Mouse (Mus musculus) hindbrain, embryonic 15.5 days (tissue): Measurements from ENCODE around the gene Prkx. TPM values are rescaled to one million over a fixed set of nuclear protein-coding genes. Genes with fewer than 3 reads are reported as not detected.

Experiments
- ATAC-seq: fragments of 200-750 bp; cut with Nextera tagmentation; 2 replicates; pipeline ENCODE4 v1.8.0; 2017; ENCODE audit warnings: low read depth, moderate number of reproducible peaks, moderate TSS enrichment; ENCODE audit not compliant: low FRiP score
- H3K27ac ChIP-seq: fragments of 300-500 bp; sonication (generic); replicated peaks from 2 replicates; pipeline ENCODE4 v1.5.1; 2015; ENCODE audit warnings: mild to moderate bottlenecking, inconsistent platforms
- H3K27me3 ChIP-seq: fragments of 300-500 bp; sonication (generic); 2 replicates; pipeline ENCODE4 v1.6.1; 2015; ENCODE audit warnings: control low read depth, inconsistent platforms
- H3K36me3 ChIP-seq: fragments of 300-500 bp; sonication (generic); 2 replicates; pipeline ENCODE4 v1.6.1; 2015; ENCODE audit warnings: control low read depth, inconsistent platforms
- H3K4me1 ChIP-seq: fragments of 300-500 bp; sonication (generic); replicated peaks from 2 replicates; pipeline ENCODE4 v1.6.1; 2015; ENCODE audit warnings: control low read depth, inconsistent platforms
- H3K4me2 ChIP-seq: fragments of 300-500 bp; sonication (generic); 2 replicates; pipeline ENCODE4 v1.6.1; 2015; ENCODE audit warnings: moderate library complexity, mild to moderate bottlenecking, inconsistent platforms
- H3K4me3 ChIP-seq: fragments of 300-500 bp; sonication (generic); 2 replicates; pipeline ENCODE4 v1.5.1; 2015; ENCODE audit warnings: mild to moderate bottlenecking, inconsistent platforms
- H3K9ac ChIP-seq: fragments of 300-500 bp; sonication (generic); 2 replicates; pipeline ENCODE4 v1.6.1; 2015; ENCODE audit warnings: inconsistent platforms
- H3K9me3 ChIP-seq: fragments of 300-500 bp; sonication (generic); 2 replicates; pipeline ENCODE4 v1.6.1; 2016; ENCODE audit warnings: control low read depth, inconsistent platforms
- WGBS: fragments of 180-500 bp; shearing (Covaris S2); methylation state at CpG from one replicate; pipeline ENCODE4 v1.1.7; 2015; 5-methylcytosine and 5-hydroxymethylcytosine counted together
- polyA plus RNA-seq: library from polyadenylated mRNA; unstranded; fragments of >200 nt; fragmentation: Nextera tagmentation; extraction: Ambion mirVana; gene quantifications from 2 replicates; pipeline ENCODE4 v1.2.1, GENCODE M21; 2015

Prkx gene
- polyA plus RNA-seq, 1 experiment from 2014 or later, result 23.9 TPM

GRCm38 (mm10) chrX:77786354-77786753 is 9.7 kb downstream of the Prkx start:
- H3K27me3 ChIP-seq, result no peaks in the 10 kb centered on the region
- H3K4me3 ChIP-seq, result no peak overlapping the region
- no peaks in the 10 kb centered on the region for H3K9me3 ChIP-seq
- no peak overlapping the region for H3K9ac ChIP-seq
- ATAC-seq, result no peak
- H3K27ac ChIP-seq, result no peak overlapping the region
- H3K4me2 ChIP-seq, result no peak overlapping the region
- no peaks in the 10 kb centered on the region for H3K4me1 ChIP-seq
- H3K36me3 ChIP-seq, result peaks cover 20% of the 10 kb centered on the region

- H3K4me1 ChIP-seq, result no peaks in the 10 kb centered on the region
- H3K9ac ChIP-seq, result no peak overlapping the region
- H3K4me3 ChIP-seq, result no peak overlapping the region
- H3K4me2 ChIP-seq, result no peak overlapping the region
- H3K27ac ChIP-seq, result no peak overlapping the region
- no peak for ATAC-seq
- no peaks in the 10 kb centered on the region for H3K9me3 ChIP-seq
- H3K36me3 ChIP-seq, result peaks cover 12% of the 10 kb centered on the region
- H3K27me3 ChIP-seq, result no peaks in the 10 kb centered on the region
These were observed 18.3 kb downstream of the Prkx start for GRCm38 (mm10) chrX:77777822-77778221.

- Histone ChIP-seq H3K4me2 (no peak overlapping the region), H3K4me3 (no peak overlapping the region), H3K36me3 (peaks cover 13% of the 10 kb centered on the region), H3K27ac (no peak overlapping the region), H3K9me3 (no peaks in the 10 kb centered on the region), H3K4me1 (no peaks in the 10 kb centered on the region), H3K27me3 (no peaks in the 10 kb centered on the region), H3K9ac (no peak overlapping the region)
- 94% methylated on average over 3 of the region's 3 CpGs for WGBS
- no peak for ATAC-seq
These were observed 30.9 kb downstream of the Prkx start for GRCm38 (mm10) chrX:77765153-77765552.

GRCm38 (mm10) chrX:77744260-77744659 is 51.8 kb downstream of the Prkx start:
- no peaks in the 10 kb centered on the region for H3K4me1 ChIP-seq
- 82% methylated on average over 2 of the region's 2 CpGs for WGBS
- H3K27me3 ChIP-seq, result no peaks in the 10 kb centered on the region
- no peak overlapping the region for H3K27ac ChIP-seq
- no peaks in the 10 kb centered on the region for H3K9me3 ChIP-seq
- no peak for ATAC-seq
- no peaks in the 10 kb centered on the region for H3K36me3 ChIP-seq
- H3K4me3 ChIP-seq, result no peak overlapping the region
- H3K9ac ChIP-seq, result no peak overlapping the region
- no peak overlapping the region for H3K4me2 ChIP-seq

- H3K4me1 ChIP-seq, result no peaks in the 10 kb centered on the region
- WGBS, result 32% methylated on average over 1 of the region's 1 CpGs
- no peaks in the 10 kb centered on the region for H3K36me3 ChIP-seq
- no peak for ATAC-seq
- no peaks in the 10 kb centered on the region for H3K9me3 ChIP-seq
- H3K27me3 ChIP-seq, result no peaks in the 10 kb centered on the region
- H3K4me2 ChIP-seq, result no peak overlapping the region
- no peak overlapping the region for H3K27ac ChIP-seq
- no peak overlapping the region for H3K4me3 ChIP-seq
- no peak overlapping the region for H3K9ac ChIP-seq
These were observed 54.7 kb downstream of the Prkx start for GRCm38 (mm10) chrX:77741383-77741782.

GRCm38 (mm10) chrX:77733930-77734536 is 62.0 kb downstream of the Prkx start:
- H3K9ac ChIP-seq, result no peak overlapping the region
- ATAC-seq, result no peak
- WGBS, result 76% methylated on average over 9 of the region's 9 CpGs

GRCm38 (mm10) chrX:77720298-77720697 is 75.8 kb downstream of the Prkx start:
- 17% methylated on average over 2 of the region's 2 CpGs for WGBS
- H3K9ac ChIP-seq, result no peak overlapping the region
- ATAC-seq, result peak; percentile 30; the same call in 1 of the 2 replicates
- H3K4me1 ChIP-seq, result no peaks in the 10 kb centered on the region
- H3K36me3 ChIP-seq, result no peaks in the 10 kb centered on the region
- H3K4me3 ChIP-seq, result no peak overlapping the region
- no peaks in the 10 kb centered on the region for H3K9me3 ChIP-seq
- no peak overlapping the region for H3K4me2 ChIP-seq
- no peaks in the 10 kb centered on the region for H3K27me3 ChIP-seq
- H3K27ac ChIP-seq, result no peak overlapping the region

More at GRCm38 (mm10) chrX:77733930-77734536, 62.0 kb downstream of the Prkx start:
- no peak overlapping the region for H3K27ac ChIP-seq
- H3K4me1 ChIP-seq, result no peaks in the 10 kb centered on the region
- no peaks in the 10 kb centered on the region for H3K36me3 ChIP-seq
- H3K27me3 ChIP-seq, result no peaks in the 10 kb centered on the region
- no peak overlapping the region for H3K4me2 ChIP-seq
- H3K4me3 ChIP-seq, result no peak overlapping the region
- H3K9me3 ChIP-seq, result no peaks in the 10 kb centered on the region

Other genes with a start within 250 kb of the Prkx start
- gene Pbsn, start 57.3 kb upstream of the Prkx start, polyA plus RNA-seq, result not detected in 2 replicates
- not detected in 2 replicates for gene Gm14744, start 68.5 kb upstream of the Prkx start, polyA plus RNA-seq
- gene 5430402E10Rik, start 128.8 kb upstream of the Prkx start, polyA plus RNA-seq, result not detected in 2 replicates